Mouse (Mus musculus) kidney, postnatal 25 days (tissue): ENCODE data around the gene Slco2b1.

Source experiments
- DNase-seq, 2 experiments: peaks; one replicate each; pipeline ENCODE4 v3.0.0; 2021; ENCODE audit warnings: mixed read lengths in 2 of 2

The Slco2b1 gene

GRCm38 (mm10) chr7:99648623-99649022, 62.5 kb downstream of the Slco2b1 start:
- peak; percentile 68 to 74 for DNase-seq

GRCm38 (mm10) chr7:99644701-99645100, 66.4 kb downstream of the Slco2b1 start:
- DNase-seq, result no peak

GRCm38 (mm10) chr7:99642078-99642477, 69.1 kb downstream of the Slco2b1 start:
- DNase-seq, result no peak

- peak in 1 of 2 experiments; percentile 38 for DNase-seq
These were observed 69.9 kb downstream of the Slco2b1 start for GRCm38 (mm10) chr7:99641245-99641644.

- DNase-seq, result no peak
These were observed 77.0 kb downstream of the Slco2b1 start for GRCm38 (mm10) chr7:99633966-99634665.

- peak in 1 of 2 experiments; percentile 9 for DNase-seq
These were observed 78.9 kb downstream of the Slco2b1 start for GRCm38 (mm10) chr7:99632286-99632685.

GRCm38 (mm10) chr7:99627366-99627765, 83.8 kb downstream of the Slco2b1 start:
- DNase-seq, result peak in 1 of 2 experiments; percentile 24

- peak; percentile 69 to 73 for DNase-seq
These were observed 84.5 kb downstream of the Slco2b1 start, which contains the start of gene Tpbgl for GRCm38 (mm10) chr7:99626376-99627270. Gene Tpbgl, minus strand, starts transcription at chr7:99627103.

GRCm38 (mm10) chr7:99625722-99626375, 85.3 kb downstream of the Slco2b1 start:
- peak; percentile 82 to 89 for DNase-seq

- peak in 1 of 2 experiments; percentile 55 for DNase-seq
These were observed 92.3 kb downstream of the Slco2b1 start for GRCm38 (mm10) chr7:99618860-99619259.

- no peak for DNase-seq
These were observed 92.9 kb downstream of the Slco2b1 start for GRCm38 (mm10) chr7:99618264-99618663.
